Mouse (Mus musculus) gastrocnemius, postnatal 4 days (tissue): ENCODE results near the gene Spon1. TPM values are rescaled to one million over a fixed set of nuclear protein-coding genes. Genes with fewer than 3 reads are reported as not detected.

ENCODE experiments used
- DNase-seq, 2 experiments: peaks; one replicate each; pipeline ENCODE4 v3.0.0; 2021 to 2022; ENCODE audit warnings: low spot score in 2 of 2, mixed read lengths in 2 of 2
- total RNA-seq, 2 experiments: library from RNA; stranded (reverse); gene quantifications; 2 replicates each; pipeline ENCODE4 v1.2.3; 2021

Gene Spon1
- total RNA-seq, 2 experiments from 2014 or later, result 6.1 to 7.1 TPM

DNA sequence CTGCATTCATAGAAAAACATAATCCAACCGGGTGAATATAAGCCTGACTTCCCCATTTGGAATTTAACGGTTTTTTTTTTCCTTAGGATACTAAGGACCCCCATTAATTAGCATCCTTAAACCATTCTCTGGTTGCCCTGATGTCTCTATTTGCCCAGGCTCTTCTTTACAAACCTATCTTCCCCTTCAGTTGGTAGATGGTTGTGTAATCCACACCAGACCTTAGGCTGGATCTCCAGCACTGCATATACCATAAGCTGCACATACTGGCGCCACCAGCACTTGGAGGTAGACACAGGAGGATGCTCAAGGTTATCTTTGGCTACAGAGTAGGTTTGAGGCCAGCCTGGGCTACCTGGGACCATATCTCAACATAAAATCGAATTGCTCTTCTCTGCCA is 71.4 kb downstream of the Spon1 start:
- DNase-seq, result no peak

DNA sequence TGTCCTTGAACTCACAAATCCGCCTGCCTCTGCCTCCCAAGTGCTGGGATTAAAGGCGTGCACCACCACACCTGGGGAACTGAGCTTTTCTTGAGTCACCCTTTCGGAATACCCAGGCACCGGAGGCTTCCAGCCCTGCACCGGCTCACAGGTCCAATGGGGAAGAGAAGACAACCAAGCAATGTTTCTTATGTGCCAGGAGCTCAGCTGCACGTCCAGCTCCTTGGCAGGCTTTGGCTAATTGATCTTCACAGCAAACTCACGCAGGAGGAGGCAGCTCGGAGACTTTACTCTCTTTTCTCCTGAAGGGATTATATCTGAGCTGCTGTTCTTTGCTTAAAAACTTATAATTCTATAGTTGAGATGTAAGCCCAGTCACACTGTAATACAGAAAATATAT is 73.6 kb downstream of the Spon1 start:
- DNase-seq, result no peak

DNA sequence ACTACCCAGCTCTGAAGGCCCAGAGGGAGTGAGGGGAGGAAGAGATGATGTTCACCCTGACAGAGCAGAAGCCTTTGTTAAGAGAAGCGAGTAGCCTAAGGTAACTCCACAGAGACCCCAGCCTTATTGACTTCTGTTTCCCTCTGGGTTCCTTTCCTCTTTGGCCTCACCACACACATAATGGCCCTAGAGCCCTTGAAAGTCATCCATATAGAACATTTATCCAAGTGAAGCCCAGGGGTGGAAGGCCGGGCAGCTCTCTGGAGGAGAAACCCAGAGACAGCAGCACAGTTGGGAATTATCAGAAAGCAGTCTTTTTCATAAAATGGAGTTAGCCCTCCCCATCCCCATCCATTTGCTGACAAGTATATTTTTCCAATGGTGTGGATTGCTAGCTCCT is 75.7 kb downstream of the Spon1 start:
- DNase-seq, result no peak

DNA sequence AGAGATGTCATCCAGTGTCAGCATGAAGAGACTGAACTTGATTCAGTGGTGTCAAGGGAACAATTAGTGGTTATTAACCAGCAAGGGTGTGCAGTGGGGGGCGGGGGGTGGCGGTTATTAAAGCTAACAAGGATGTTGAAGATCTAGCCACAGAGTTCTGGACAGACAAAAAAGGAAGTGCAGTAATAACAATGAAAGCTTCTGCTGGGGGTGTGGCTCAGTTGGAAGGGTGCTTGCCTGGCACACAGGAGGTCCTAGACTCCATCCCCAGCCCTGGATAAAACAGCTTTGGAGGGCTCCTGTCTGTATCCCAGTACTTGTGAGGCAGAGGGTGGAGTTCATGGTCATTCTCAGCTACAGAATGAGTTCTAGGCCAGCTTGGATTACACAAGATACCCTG is 77.4 kb downstream of the Spon1 start:
- DNase-seq, result no peak

DNA sequence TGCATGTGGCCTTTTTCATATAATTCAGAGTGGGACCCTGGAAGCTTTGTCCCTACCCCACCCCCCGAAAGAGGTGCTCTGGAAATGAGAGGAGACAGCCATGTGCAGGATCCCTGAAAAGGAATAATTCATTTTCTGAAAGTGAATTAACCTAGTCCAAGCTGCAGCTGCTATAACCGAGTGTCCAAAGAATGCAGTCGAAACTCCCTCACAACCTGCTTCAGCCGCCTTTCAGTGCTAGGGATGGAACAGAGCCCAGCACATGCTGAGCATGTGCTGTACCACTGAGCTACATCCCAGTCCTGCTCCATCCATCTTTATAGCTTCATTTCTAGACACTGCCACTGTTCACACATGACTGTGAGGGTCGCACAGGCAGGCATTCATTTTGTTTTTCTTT is 79.4 kb downstream of the Spon1 start:
- DNase-seq, result no peak

DNA sequence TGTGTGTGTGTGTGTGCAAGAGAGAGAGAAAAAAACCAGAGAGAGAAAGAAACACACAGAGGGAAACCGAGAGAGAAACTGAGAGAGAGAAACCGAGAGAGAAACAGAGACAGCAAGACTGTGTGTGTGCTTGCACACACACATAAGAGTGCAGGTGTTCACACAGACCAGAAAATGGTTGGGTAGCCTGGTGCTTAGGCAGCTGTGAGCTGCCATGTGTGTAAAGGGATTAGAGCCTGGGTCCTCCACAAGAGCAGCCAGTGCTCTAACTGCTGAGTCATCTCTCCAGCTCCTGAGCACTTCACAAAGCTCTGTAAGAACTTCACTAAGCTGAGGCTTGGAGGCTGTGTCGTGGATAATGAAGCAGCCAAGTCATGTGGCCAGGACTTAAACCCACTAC is 80.8 kb downstream of the Spon1 start:
- DNase-seq, result no peak

DNA sequence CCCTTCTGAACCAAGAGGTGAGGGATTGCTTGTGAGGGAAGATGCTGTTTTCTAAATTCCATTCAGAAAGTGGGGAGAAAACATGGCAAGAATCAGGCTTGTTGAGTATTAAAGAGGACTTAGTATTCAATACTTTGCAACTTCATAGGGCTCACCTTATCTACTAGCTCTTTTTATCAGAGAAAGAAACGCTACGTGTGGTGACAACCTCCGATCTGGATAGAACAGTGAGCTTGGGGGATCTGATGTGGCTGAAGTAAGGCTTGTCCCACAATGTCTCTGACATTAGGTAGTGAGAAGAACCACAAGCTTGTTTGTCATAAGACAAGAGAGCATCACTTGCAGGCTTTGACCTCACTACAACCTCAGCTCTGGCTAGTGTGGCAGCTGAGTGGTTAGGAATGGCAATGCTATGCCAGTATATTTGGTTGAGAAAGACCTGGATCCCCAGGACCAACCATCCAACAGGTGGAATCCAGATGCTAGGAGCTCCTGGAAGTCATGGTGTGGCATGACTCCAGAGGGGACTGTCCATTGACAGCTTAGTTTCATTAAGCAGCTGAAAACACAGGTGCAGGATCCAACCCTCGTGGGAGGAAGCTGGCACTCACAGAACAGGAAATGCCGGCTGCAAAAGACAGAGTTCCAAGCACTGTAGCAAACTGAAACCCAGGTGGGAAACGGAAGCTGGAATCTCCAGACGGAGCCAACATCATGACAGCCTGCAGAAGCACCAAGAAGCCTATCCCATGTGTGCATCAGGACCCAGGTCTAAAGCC is 81.4 kb downstream of the Spon1 start:
- DNase-seq, result no peak

DNA sequence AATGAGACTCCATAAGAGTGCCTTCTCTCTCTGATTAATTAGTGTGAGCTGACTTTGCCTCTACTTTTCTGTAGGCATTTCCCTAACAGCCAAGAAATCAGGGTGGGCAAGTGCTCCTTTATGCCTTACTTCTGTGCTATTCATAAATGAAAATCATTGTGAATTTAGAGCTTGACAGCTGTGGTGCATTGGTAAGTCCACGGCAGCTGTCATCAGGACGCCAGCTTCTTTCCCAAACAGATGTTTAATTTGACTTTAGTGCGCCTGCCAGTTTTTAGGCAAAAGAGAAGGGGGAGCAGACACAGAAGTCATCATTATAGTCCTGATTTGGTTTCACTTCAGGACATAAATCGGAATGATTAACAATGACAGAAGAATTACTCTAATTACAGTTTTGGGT is 84.6 kb downstream of the Spon1 start:
- DNase-seq, result no peak

DNA sequence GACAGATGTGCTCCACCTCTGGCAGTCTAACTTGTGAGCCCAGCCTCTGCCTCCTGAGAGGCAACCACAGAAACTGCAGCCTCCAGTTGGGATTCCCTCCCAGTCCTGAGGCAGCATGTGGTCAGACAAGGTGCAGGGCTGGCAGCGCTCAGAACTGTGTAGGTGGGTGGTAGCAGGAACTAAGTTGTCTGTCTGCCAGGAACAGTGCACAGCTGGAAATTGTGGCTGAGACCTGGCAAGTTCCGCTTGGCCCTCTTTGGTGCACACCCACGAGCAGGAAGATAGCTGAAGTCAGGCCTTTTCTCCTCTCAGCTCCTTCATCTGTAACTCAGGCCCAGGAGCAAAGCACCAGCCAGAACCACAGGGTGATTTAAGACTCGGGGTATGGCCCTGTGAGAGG is 89.6 kb downstream of the Spon1 start:
- DNase-seq, result no peak

DNA sequence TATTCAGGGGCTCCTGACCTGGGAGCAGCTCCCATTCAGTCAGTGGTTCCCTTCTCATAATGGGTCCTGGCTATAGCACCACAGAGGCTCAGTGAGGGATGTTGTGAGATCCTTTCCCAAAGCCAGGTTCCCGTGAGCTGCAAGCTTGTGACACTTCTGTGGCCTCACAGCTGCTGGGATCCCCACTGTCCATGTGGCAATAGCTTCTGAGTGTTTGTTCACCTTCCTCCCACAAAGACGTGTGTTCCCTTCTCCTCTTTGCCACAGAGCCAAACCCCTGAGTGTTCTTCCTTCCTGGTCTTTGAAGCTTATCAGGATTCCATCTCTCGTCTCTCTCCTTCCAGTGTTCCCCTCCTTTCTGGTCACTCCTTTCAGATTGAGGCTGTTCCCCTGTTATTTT is 90.3 kb downstream of the Spon1 start:
- no peak for DNase-seq

DNA sequence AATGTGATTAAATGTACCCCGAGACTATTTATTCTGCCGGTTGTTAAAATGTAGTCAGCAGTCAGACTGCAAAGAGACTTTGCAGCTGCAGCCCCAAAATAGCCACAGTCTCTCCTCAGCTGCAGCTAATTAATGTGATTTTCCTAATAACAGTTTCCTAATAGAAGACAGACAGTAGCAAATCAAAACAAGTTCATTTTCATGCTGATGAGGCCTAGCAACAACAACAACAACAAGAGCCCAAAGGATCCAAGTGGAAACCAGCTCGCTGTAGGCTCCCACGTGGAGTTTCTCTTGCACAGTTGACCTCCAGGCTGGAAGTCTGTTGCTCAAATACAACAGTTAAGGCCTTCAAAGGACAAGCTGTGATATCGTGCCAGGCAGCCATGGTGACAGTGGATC is 93.7 kb downstream of the Spon1 start:
- DNase-seq, result no peak

DNA sequence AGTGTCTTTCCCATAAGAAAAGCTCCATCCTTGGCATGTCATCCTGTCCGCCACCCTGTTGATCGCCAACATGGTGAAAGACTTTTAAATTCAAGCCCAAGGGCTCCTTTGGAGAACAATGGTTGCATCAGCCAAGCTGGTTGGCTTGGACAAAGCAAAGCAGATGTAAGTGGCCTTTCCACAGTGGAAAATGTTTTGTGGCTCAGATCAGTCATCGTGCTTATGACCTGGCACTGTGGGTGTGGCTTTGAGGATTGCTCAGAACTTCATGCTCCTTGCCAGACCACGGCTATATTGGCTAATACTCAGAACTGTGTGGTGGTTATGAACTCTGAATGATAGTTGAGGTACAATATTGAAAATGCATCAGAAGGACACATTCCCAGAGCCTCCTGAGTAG is 96.2 kb downstream of the Spon1 start:
- DNase-seq, result no peak

DNA sequence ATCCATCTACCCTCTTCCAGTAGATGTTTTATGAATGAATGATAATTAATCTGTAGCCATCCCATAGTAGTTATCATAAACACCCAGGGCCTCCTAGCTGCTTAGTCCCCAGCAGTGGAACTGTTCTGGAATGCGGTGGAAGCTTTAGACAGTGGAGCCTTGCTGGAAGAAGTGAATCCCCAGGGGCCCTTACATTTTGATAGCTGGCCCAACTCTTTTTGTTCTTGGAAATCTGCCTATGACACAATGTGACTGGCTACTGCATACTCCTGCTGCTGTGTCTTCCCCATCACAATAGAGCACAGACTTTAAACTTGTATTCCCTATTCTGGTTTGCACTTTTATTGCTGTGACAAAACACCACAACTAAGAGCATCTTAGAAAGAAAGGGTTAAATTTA is 107.0 kb downstream of the Spon1 start:
- DNase-seq, result no peak

DNA sequence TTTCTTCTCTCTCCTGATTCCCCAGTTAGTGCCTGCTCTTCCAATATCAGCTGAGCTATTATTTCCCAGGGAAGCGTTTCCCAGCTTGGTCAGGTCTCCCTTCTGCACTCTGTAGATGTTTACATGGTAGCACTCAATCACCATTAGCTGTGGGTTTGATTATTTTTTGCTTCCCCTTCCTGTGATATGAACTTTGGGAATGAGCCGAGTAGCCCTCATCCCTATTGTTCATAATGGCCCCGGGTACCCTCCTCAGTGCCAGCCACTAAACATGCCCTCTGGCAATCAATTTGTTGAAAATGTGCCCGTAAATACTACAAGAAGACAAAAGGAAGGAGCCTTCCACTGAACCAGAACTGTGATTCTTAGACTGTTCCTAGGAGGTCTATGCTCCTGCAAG is 111.7 kb downstream of the Spon1 start:
- no peak for DNase-seq

DNA sequence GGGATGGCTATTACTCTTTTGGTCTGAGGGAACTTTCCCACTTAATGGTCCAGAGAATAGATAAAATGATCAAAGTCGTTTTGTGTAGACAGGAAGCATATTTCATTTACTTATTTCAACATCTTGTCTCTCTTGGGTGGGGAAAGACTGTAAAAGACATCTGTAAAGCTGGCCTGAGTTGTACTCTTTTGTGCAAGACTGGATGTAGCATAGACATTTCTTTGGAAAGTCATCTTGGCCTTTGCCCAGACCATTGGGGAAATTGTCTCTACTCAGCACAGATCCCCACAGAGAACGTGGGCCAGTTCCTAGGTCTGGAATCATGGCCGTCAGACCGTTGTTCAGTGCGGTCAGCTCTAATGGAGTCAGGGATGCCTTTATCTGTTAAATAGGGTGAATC is 112.1 kb downstream of the Spon1 start:
- DNase-seq, result no peak

DNA sequence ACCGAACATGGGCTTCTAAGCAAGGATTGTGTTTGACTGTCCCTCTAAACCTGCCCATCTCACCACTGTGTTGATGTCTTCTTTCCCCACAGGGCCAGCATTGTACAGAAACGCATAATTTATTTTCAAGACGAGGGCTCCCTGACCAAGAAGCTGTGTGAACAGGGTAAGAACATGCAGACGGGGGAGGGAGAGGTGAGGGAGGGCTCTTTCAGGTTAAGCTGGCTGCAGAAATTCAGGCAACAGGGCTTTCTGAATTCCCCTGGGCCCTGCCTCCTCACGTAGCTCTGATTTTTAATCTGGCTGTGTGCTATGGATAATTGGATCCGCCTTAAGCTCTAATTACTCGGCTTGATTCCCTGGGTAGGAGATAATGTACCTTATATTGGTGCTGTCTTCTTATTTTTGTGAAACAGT is 113.3 kb downstream of the Spon1 start:
- DNase-seq, result no peak

DNA sequence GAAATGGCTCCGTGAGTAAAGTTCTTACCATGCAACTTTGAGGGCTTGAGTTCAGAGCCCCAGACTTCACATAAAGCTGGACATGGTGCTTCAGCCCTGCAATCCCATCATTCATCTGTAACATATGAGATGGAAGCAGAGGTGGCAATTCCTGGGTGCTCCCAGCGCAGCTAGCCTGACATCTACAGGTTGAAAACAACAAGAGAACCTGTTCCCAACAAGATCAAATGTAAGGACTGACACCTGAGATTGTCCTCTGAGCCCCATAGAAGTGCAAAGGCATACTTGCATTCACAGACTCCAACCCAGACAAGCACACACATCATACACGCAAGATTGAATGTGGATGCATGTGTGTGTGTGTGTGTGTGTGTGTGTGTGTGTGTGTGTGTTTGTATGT is 114.2 kb downstream of the Spon1 start:
- no peak for DNase-seq

DNA sequence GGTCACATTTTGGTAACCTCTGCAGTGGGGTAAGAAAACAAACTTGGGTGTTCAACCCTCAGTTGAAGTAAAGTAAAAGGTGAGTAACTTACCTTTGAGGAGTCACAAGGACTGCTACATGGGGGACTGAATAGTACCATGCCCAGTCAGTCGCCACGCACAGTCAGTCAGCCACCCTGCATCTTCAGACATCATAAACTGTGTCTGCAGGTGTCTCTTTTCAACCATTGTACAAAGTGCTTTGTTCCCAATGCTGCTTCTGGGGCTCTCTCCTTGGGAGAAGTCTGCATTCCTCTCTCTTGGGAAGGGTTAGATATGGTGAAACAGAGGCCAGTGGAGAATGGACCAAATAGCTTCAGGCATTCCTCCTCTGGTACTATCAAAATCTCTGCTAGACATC is 125.0 kb downstream of the Spon1 start:
- no peak for DNase-seq

DNA sequence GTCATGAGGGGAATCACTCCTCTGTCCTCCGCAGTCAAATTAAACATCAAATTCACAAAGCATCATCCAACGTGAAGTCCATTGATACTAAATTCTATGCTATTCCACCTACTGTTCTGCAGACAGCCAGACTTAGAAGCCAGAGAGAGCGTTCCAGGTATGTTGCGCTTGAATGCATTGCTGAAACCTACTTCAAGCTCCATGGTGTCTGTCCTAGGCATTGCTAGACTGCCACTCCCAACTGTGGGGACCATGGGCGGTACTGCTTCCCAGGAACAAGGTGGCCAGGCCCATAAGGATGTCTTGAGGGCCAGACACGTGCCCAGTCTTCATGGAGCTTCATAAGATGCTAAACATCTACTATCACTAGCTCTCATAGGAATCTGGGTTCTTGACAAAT is 125.7 kb downstream of the Spon1 start:
- DNase-seq, result no peak

DNA sequence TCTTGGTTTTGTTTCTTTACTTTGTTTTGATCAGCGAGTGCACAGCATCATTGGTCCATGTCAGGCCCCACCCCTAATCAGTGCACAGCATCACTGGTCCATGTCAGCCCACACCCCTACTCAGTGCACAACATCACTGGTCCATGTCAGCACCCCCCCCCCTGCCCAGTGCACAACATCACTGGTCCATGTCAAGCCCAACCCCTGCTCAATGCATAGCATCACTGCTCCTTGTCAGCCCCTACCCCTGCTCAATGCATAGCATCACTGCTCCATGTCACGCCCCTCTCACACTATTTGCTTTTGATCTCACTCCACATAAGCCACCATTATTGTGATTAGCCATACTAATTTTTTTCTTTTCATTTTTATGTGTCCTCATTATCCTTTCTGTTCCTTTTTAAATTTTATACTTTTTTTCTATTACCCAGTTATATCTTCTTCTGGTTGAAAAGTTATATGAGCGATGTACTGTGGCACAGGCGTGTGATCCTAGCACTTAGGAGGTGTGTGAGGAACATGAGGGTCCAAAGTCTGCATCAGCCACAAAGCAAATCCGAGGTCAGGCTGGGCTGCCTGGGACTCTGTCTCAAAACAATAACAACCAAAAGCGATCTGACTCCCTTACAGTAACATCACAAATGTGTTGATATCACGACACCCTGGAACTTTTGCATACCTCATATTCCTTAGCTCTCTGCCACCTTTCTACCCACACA is 128.3 kb downstream of the Spon1 start:
- no peak for DNase-seq

DNA sequence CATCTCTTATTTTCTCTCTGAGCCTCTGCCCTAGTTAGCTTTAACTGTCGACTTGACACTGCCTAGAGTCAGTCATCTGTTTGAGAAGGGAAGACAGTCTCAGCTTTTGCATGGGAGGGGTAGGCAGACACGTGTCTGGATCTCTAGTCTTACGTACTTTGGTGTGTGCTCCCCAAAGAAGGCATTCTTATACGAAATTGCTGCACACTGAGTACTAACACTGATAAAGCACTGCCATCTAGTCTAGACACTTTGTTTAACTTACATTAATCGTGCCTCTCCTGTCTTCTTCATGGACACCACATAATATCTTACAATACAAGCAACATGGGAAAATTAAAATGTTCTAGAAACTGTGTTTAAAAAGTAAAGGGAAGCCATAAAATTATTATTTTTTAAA is 129.5 kb downstream of the Spon1 start:
- no peak for DNase-seq

DNA sequence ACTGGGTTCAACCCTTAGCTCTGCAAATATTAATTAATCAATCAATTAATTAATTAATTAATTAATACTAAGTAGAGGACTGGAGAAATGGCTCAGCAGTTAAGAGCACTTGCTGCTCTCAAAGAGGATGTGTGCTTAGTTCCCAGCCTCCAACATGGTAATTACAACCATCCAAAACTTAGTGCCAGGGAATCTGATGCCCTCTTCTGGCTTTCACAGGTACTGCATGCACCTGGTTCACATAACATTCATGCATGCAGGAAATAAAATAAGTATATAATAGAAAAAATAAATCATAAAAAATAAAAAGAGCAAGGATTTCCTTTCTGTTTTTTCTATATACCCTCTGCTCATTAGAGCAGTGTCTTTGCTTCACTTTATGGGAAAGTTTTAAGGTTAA is 132.6 kb downstream of the Spon1 start:
- DNase-seq, result no peak

DNA sequence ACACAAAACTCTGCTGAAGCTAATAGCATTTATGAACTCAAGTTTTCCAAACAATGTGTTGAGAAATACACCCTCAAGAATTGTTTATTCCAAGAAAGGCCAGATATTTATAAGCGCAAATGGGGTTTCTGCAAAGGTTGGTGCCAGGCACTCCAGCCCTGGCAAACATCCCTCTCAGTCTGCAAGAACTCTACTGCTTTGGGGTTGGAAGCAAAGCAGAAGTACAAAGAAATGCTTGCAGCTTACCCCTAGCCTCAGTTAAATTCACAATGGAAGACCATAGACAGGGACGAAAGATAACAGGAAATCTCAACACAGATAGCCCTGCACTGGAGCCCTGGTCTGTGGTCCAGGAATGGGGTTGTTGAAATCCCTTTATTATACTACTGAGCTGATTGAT is 135.7 kb downstream of the Spon1 start:
- DNase-seq, result no peak
